Mouse (Mus musculus) stomach, embryonic 16.5 days (tissue): Measurements from ENCODE around the gene Lnp1. TPM values are rescaled to one million over a fixed set of nuclear protein-coding genes. Genes with fewer than 3 reads are reported as not detected.

Experiments
- polyA plus RNA-seq: library from polyadenylated mRNA; unstranded; fragments of >200 nt; fragmentation: Nextera tagmentation; extraction: Ambion mirVana; gene quantifications from 2 replicates; pipeline ENCODE4 v1.2.1, GENCODE M21; 2015

The Lnp1 gene
- polyA plus RNA-seq, 1 experiment from 2014 or later, result not detected

Other genes starting within 250 kb of the Lnp1 start
- 175 and 176 TPM in 2 replicates for gene Tfg, start 210.6 kb downstream of the Lnp1 start, polyA plus RNA-seq
- 0.26 and 0.87 TPM in 2 replicates for gene Adgrg7, start 132.2 kb downstream of the Lnp1 start, polyA plus RNA-seq
- 51.0 and 52.7 TPM in 2 replicates for gene Tmem45a, start 41.9 kb downstream of the Lnp1 start, polyA plus RNA-seq
- 0.31 TPM in 1 of 2 replicates, not detected in the other for gene Tmem45a2, start 143.3 kb upstream of the Lnp1 start, polyA plus RNA-seq
- gene Tomm70a, start 193.6 kb upstream of the Lnp1 start, polyA plus RNA-seq, result 29.3 and 31.5 TPM in 2 replicates
- 71.8 and 72.8 TPM in 2 replicates for gene Nit2, start 239.3 kb upstream of the Lnp1 start, polyA plus RNA-seq